Mouse (Mus musculus) megakaryocyte, adult 5-6 weeks (primary cell): ENCODE data around the gene Arhgef33. TPM values are rescaled to one million over a fixed set of nuclear protein-coding genes. Genes with fewer than 3 reads are reported as not detected.

Experiments
- ATAC-seq: 2 replicates; pipeline ENCODE4 v1.8.0; 2016; ENCODE audit warnings: mild to moderate bottlenecking, inconsistent platforms; ENCODE audit not compliant: poor library complexity, severe bottlenecking
- total RNA-seq, 2 experiments: library from RNA; stranded (forward) in 1 of 2; stranded (reverse) in 1 of 2; fragments of 153-499, 151-499 nt in 1 of 2; fragments of 221-1000, 200-1000 nt in 1 of 2; gene quantifications; 2 replicates each; pipeline versions ENCODE4 v1.2.3 to v1.2.4; 2015 to 2017

Arhgef33 gene
- total RNA-seq, 2 experiments from 2014 or later = not detected

GRCm38 (mm10) chr17:80434430-80434829, 127.2 kb downstream of the Arhgef33 start:
- no peak for ATAC-seq

GRCm38 (mm10) chr17:80435680-80436079, 128.5 kb downstream of the Arhgef33 start:
- no peak for ATAC-seq

- ATAC-seq = no peak
Measured at GRCm38 (mm10) chr17:80445433-80445832, 138.2 kb downstream of the Arhgef33 start.

- ATAC-seq = no peak
Measured at GRCm38 (mm10) chr17:80446470-80446869, 139.3 kb downstream of the Arhgef33 start.

Other genes with a start within 250 kb of the Arhgef33 start
- 97.4 and 108 TPM in 2 replicates for gene Hnrnpll, start 245.1 kb upstream of the Arhgef33 start, total RNA-seq (2015)
- gene Hnrnpll, start 245.1 kb upstream of the Arhgef33 start, total RNA-seq (2017) = 53.1 and 65.2 TPM in 2 replicates
- 6.3 and 8.2 TPM in 2 replicates for gene Galm, start 179.9 kb upstream of the Arhgef33 start, total RNA-seq (2015)
- gene Galm, start 179.9 kb upstream of the Arhgef33 start, total RNA-seq (2017) = 3.0 and 5.1 TPM in 2 replicates
- gene Srsf7, start 100.1 kb upstream of the Arhgef33 start, total RNA-seq (2015) = 288 and 324 TPM in 2 replicates
- gene Srsf7, start 100.1 kb upstream of the Arhgef33 start, total RNA-seq (2017) = 271 and 290 TPM in 2 replicates
- not detected in 2 replicates for gene Ttc39d, start 99.9 kb upstream of the Arhgef33 start, total RNA-seq (2015)
- gene Ttc39d, start 99.9 kb upstream of the Arhgef33 start, total RNA-seq (2017) = 0.15 TPM in 1 of 2 replicates, not detected in the other
- 13.7 and 21.6 TPM in 2 replicates for gene Gemin6, start 83.0 kb upstream of the Arhgef33 start, total RNA-seq (2015)
- 13.4 and 16.2 TPM in 2 replicates for gene Gemin6, start 83.0 kb upstream of the Arhgef33 start, total RNA-seq (2017)
- 1.6 and 7.1 TPM in 2 replicates for gene Morn2, start 17.2 kb upstream of the Arhgef33 start, total RNA-seq (2015)
- 0.77 and 1.4 TPM in 2 replicates for gene Morn2, start 17.2 kb upstream of the Arhgef33 start, total RNA-seq (2017)
- 12.2 TPM in 2 replicates for gene Dhx57, start 16.9 kb upstream of the Arhgef33 start, total RNA-seq (2015)
- 18.2 and 20.9 TPM in 2 replicates for gene Dhx57, start 16.9 kb upstream of the Arhgef33 start, total RNA-seq (2017)
- not detected in 2 replicates for gene Gm10190, start 66.1 kb downstream of the Arhgef33 start, total RNA-seq (2015)
- not detected in 2 replicates for gene Gm10190, start 66.1 kb downstream of the Arhgef33 start, total RNA-seq (2017)
- 16.4 and 17.2 TPM in 2 replicates for gene Sos1, start 173.0 kb downstream of the Arhgef33 start, total RNA-seq (2015)
- gene Sos1, start 173.0 kb downstream of the Arhgef33 start, total RNA-seq (2017) = 6.1 and 10.0 TPM in 2 replicates